Mouse (Mus musculus) embryo, embryonic 10.5 days (tissue): ENCODE data around the gene Cd151.
A peak's percentile ranks its signal among the peaks of the same experiment; 100 is the strongest.

Experiments
- DNase-seq: peaks from one replicate; pipeline ENCODE4 v3.0.0-alpha.2; 2015; ENCODE audit warnings: low spot score

Cd151 gene

GRCm38 (mm10) chr7:141457986-141458660, 9.1 kb upstream of the Cd151 start:
- DNase-seq: peak; percentile 61

GRCm38 (mm10) chr7:141458661-141459060, 8.5 kb upstream of the Cd151 start:
- DNase-seq: no peak

DNA sequence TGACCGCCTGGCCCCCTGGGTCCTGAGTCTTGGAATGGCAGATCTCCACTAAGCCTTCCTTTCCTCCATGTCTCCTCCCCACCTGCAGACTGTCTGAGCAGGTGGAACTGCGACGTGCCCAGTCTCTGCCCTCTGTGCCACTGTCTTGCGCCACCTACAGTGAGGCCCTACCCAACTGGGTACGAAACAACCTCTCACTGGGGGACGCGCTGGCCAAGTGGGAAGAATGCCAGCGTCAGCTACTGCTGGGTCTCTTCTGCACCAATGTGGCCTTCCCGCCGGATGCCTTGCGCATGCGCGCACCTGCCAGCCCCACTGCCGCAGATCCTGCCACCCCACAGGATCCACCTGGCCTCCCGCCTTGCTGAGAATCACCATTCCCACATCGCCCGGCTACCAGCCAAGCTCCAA, 7.9 kb upstream of the Cd151 start:
- DNase-seq: no peak

DNA sequence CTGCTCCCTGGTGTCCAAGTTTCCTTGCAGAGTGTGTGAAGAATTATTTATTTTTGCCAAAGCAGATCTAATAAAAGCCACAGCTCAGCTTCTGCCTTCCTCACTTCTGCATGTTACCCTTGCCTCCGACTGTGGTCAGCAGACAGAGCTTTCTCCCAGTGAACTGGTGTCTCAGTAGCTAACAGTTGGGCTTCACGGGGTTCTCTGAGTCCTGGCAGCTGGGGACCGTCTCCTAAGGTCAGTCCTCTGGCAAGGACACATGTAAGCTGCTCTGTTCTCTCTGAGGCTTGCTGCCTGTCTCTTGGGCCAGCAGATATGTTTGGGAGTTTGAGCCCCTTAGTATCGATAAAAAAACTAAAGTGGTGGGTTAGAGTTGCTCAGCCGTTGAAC, 7.2 kb upstream of the Cd151 start:
- DNase-seq: no peak

DNA sequence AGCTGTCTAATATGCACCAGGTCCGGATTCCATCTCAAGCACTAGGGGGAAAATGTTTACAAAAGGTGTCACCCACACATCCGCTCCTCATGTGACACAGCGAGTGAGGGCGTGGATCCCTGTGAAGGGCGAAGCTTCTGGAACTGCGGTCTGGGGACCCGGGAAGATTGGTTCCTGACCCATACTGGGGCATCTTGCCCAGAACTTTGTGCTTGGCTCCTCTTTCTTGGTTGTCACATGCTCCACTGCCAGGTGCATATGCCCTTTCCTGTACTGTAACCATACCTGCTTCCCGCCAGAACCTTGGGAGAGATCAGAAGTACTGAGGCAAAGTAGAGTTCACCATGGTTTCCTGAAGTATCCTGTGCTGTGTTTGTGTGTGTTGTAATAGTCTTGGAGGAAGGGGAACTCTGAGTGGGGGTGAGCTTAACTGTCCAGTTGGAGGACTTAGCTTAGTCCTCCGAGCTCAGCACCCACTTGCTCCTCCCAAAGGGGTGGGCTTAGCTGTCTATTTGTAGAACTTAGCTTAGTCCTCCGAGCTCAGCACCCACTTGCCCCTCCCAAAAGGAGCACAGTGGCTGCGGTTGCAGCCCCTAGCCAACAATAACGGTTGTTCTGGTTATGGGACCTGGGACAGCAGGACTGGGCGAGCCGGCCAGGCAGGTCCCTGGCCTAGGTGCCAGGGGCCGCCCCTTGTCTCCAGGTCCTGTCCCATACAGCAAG, 6.6 kb upstream of the Cd151 start, which contains the start of gene Cracr2b:
Cracr2b (plus strand) TSS at position 704 of the 723 bp plus-strand sequence.
- DNase-seq: no peak

DNA sequence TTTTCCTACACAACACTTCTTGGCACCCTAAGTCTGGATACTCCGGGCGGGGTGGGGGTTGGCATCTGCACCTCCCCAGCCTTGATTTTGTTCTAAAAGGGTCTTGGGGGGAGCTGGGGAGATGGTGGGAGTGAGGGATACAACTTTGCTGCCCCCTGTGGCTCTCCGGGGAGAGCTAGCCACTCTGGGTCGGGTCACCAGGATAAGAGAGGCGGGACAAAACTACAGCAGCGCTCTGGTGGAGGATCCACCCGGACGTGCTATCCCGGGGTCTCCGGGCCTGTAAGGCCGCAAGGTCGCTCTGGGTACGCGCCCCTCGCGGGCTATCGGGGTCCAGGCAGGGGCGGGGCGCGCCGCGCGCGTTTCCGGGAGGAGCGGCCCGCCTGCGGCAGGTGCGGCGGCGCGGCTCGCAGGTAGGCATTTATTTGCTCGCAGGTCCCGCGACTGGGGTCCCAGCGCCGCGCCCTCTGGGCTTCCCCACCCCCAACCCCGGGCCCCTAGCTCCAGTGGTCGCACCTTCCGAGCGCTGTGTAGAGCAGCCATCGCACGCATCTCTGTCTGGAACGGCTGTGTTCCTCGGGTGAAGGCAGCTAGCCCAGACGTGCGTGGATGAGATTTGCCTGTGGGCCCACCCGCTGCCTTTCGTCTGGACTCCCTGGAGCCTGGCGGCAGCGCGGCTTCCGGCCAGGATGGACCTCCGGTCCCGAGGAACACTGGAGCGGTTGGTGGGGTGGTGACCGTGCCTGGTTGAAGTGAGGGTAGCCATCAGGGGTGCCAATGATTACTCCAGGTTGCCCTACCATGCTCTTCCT, 5.5 kb upstream of the Cd151 start:
- DNase-seq: no peak

DNA sequence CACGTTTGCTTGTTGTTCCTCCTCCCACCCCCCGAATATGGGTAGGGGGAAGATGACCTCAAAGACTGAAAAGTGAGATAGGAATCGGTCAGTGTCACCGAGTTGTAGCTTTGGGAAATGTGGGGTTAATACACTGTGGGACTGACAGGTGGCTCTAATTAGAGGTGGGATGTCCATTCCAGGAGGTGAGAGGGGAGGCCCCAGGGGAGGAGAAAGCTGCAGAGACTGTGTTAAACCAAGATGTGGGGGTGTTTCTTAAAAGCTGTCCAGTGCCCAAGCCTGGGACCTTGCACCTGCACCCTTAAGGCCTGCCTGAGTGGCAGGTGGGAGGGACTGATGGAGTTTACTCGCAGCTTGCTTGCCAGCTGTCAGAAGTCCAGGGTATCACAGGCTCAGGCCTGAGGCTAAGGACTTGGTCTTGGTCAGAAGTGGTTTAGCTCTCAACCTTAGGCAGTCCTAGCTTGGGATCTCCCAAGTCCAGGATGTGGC, 4.8 kb upstream of the Cd151 start:
- no peak for DNase-seq

- no peak for DNase-seq
These were observed 3.2 kb upstream of the Cd151 start for GRCm38 (mm10) chr7:141463824-141464602.

DNA sequence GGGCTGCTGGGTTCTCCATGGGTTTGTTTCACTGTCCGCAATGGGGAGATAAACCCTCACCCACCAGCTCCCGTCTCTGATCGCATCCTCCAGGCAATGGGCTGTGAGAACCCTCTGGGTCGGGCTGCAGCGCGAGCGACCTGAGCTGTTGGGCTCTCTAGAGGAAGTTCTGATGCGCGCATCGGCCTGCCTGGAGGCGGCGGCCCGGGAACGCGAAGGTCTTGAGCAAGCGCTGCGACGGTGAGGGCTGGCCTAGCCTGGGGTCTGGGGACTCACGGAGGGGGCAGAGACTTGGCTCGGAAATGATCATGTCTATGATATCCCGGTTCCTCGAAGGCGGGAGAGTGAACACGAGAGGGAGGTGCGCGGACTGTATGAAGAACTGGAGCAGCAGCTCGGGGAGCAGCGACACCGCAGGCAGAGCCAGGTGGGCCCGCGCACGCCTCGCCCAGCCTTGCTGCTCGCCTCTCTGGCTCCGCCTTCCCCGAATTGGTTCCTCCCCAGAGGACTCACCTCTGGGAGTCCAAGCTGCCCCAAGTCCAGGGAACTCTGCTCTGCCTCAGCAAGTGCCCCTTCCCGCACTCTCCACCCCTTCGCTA, 2.5 kb upstream of the Cd151 start:
- no peak for DNase-seq

GRCm38 (mm10) chr7:141465388-141466044, 1.7 kb upstream of the Cd151 start:
- DNase-seq: no peak

GRCm38 (mm10) chr7:141466045-141466394, 1.2 kb upstream of the Cd151 start:
- DNase-seq: no peak

DNA sequence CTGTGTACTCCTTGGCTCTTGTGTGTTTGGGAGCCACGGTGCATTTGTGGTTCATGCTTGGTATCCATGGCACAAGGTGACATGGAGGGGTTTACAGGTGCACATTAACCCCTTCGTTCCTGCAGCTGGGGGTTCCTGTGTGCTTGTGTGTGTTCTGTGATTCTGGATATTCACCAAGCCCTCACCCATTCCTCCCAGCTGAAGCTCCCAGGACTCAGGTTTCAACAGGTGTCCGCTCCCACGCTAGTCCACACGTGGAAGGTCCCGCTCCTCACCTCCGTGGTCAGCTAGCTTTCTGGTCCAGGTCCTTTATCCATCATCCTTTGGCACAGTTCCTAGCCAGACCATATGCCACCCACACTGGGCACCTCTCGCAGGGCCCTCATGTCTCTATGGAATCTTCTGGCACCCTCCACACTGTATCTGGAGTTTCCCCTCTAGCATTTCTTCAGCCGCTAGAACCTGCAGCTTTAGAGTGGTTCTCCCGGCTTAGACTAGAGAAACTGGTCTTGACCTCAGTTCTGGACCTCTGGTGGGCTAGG, 514 bp upstream of the Cd151 start:
- DNase-seq: no peak

GRCm38 (mm10) chr7:141468164-141468521, 951 bp downstream of the Cd151 start:
- no peak for DNase-seq

DNA sequence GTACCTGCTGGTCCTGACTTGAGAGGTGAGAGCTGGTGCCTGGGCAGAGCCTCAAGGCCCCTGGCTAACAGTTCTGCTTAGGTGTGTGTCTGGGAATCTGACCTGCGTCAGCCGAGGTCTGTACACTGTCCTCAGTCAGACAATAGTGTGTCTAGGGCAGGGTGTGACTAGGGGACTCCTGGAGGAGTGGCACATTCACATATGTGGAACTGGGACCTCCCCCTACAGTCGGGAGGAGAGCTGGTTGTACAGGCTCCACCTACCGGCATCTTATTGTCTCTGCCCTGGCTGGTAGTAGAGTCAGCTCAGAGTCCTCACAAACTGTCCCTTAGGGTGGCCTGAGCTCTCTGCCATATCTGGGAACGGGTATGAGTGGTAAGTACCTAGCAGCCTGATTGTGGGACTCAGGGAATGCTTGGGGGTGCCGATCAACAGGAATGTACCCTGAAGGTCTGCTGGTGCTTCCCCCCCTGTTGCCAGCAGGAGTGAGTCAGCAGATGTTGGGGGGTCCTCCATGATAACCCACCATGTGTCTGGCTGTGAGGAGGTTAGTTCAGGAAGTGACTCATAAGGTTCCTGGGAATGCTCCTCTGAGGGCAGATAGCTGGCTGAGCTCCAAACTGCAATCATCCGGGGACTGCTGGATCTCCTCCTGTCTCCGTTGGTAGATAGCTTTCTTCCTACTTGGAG, 1.5 kb downstream of the Cd151 start:
- DNase-seq: peak; percentile 88

- no peak for DNase-seq
These were observed 2.2 kb downstream of the Cd151 start for GRCm38 (mm10) chr7:141469352-141469751.

GRCm38 (mm10) chr7:141469901-141470636, 2.9 kb downstream of the Cd151 start:
- no peak for DNase-seq

GRCm38 (mm10) chr7:141470637-141470944, 3.4 kb downstream of the Cd151 start:
- DNase-seq: no peak

GRCm38 (mm10) chr7:141471236-141471635, 4.0 kb downstream of the Cd151 start:
- DNase-seq: no peak

DNA sequence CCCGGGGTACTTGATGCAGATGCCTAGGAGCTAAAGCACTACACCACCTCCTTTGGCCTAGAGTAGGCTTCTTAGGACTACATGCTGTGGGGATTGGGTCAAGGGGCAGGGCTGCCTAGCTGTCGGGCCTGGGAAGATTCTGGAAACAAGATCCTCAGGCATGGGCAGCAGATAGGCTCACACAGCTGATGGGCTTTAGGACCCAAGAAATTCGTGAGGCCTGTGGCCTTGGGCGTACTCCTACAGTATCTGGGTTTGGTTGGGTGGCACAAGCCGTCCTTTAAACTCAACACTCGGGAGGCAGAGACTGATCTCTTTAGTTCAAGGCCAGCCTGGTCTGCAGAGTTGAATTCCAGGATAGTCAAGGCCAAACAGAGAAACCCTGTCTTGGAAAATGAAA, 5.0 kb downstream of the Cd151 start:
- DNase-seq: no peak

GRCm38 (mm10) chr7:141472763-141473162, 5.6 kb downstream of the Cd151 start:
- no peak for DNase-seq
